Mouse (Mus musculus): ENCODE measurements around the gene Gm11595.
"Not testable (repeated sequence)": the region's sequence is repeated elsewhere in the genome, so short reads cannot be mapped to it uniquely, and the experiment has no call there.

GRCm38 (mm10) chr11:99809792-99810191 is 37.1 kb upstream of the Gm11595 start, which contains the start of gene Krtap4-13:
- TF ChIP-seq CTCF (IDR thresholded peaks at IDR 0.05; ENCODE audit: borderline replicate concordance, insufficient read depth, low read length); POLR2A (IDR thresholded peaks at IDR 0.05; ENCODE audit: low read depth, low read length): not testable (repeated sequence)
